Mouse (Mus musculus): ENCODE results near the gene Wwc1. TPM values are rescaled to one million over a fixed set of nuclear protein-coding genes. Genes with fewer than 3 reads are reported as not detected.

The Wwc1 gene
- polyA plus RNA-seq, 1 experiment: 28.5 TPM

GRCm38 (mm10) chr11:35866140-35866539 lies 114.2 kb downstream of the Wwc1 start:
- WGBS: 49% methylated on average over 7 of the region's 7 CpGs
- no peak overlapping the region for H3K27ac ChIP-seq (ENCODE audit: insufficient read depth, low read length)
- TF ChIP-seq POLR2A (IDR thresholded peaks at IDR 0.05; ENCODE audit: borderline replicate concordance, insufficient read depth, low read length) (no peak), CTCF (IDR thresholded peaks at IDR 0.05; ENCODE audit: borderline replicate concordance, insufficient read depth, low read depth, low read length) (no peak)

GRCm38 (mm10) chr11:35864981-35865604 lies 115.2 kb downstream of the Wwc1 start:
- Histone ChIP-seq H3K4me1 (ENCODE audit: control insufficient read depth, insufficient read depth, low read length) (no peaks in the 10 kb centered on the region), H3K27ac (ENCODE audit: insufficient read depth, low read length) (no peak overlapping the region), H3K27me3 (ENCODE audit: control insufficient read depth, insufficient read depth, low read length) (0 out of 2 replicates have a peak, but pooled peaks cover 1% of the 10 kb centered on the region), H3K4me3 (replicated peaks; ENCODE audit: insufficient read depth, low read depth, low read length) (no peak overlapping the region)
- no peak for DNase-seq
- WGBS: 20% methylated on average over 9 of the region's 9 CpGs
- no peak for TF ChIP-seq CTCF (IDR thresholded peaks at IDR 0.05; ENCODE audit: borderline replicate concordance, insufficient read depth, low read depth, low read length)
- TF ChIP-seq POLR2A (IDR thresholded peaks at IDR 0.05; ENCODE audit: borderline replicate concordance, insufficient read depth, low read length): no peak

More at GRCm38 (mm10) chr11:35866140-35866539, 114.2 kb downstream of the Wwc1 start:
- Histone ChIP-seq H3K4me1 (ENCODE audit: control insufficient read depth, insufficient read depth, low read length) (no peaks in the 10 kb centered on the region), H3K4me3 (replicated peaks; ENCODE audit: insufficient read depth, low read depth, low read length) (no peak overlapping the region), H3K27me3 (ENCODE audit: control insufficient read depth, insufficient read depth, low read length) (0 out of 2 replicates have a peak, but pooled peaks cover 1% of the 10 kb centered on the region)
- DNase-seq: no peak

- H3K27ac ChIP-seq (ENCODE audit: insufficient read depth, low read length): no peak overlapping the region
- no peak for TF ChIP-seq CTCF (IDR thresholded peaks at IDR 0.05; ENCODE audit: borderline replicate concordance, insufficient read depth, low read depth, low read length)
- TF ChIP-seq POLR2A (IDR thresholded peaks at IDR 0.05; ENCODE audit: borderline replicate concordance, insufficient read depth, low read length): no peak
- DNase-seq: no peak
- H3K4me3 ChIP-seq (replicated peaks; ENCODE audit: insufficient read depth, low read depth, low read length): no peak overlapping the region
- WGBS: 92% methylated on average over 5 of the region's 5 CpGs
- H3K4me1 ChIP-seq (ENCODE audit: control insufficient read depth, insufficient read depth, low read length): no peaks in the 10 kb centered on the region
- H3K27me3 ChIP-seq (ENCODE audit: control insufficient read depth, insufficient read depth, low read length): 0 out of 2 replicates have a peak, but pooled peaks cover 1% of the 10 kb centered on the region
These were observed 116.7 kb downstream of the Wwc1 start for GRCm38 (mm10) chr11:35863653-35864052.

- TF ChIP-seq POLR2A (IDR thresholded peaks at IDR 0.05; ENCODE audit: borderline replicate concordance, insufficient read depth, low read length) (no peak), CTCF (IDR thresholded peaks at IDR 0.05; ENCODE audit: borderline replicate concordance, insufficient read depth, low read depth, low read length) (no peak)
- WGBS: 29% methylated on average over 12 of the region's 12 CpGs
- no peak overlapping the region for H3K27ac ChIP-seq (ENCODE audit: insufficient read depth, low read length)
- no peak for DNase-seq
- no peak overlapping the region for H3K4me3 ChIP-seq (replicated peaks; ENCODE audit: insufficient read depth, low read depth, low read length)
- no peaks in the 10 kb centered on the region for H3K4me1 ChIP-seq (ENCODE audit: control insufficient read depth, insufficient read depth, low read length)
- 0 out of 2 replicates have a peak, but pooled peaks cover 1% of the 10 kb centered on the region for H3K27me3 ChIP-seq (ENCODE audit: control insufficient read depth, insufficient read depth, low read length)
These were observed 122.8 kb downstream of the Wwc1 start for GRCm38 (mm10) chr11:35857395-35858067.

GRCm38 (mm10) chr11:35856359-35857040 lies 123.8 kb downstream of the Wwc1 start:
- no peak for DNase-seq
- Histone ChIP-seq H3K4me1 (ENCODE audit: control insufficient read depth, insufficient read depth, low read length) (no peaks in the 10 kb centered on the region), H3K4me3 (replicated peaks; ENCODE audit: insufficient read depth, low read depth, low read length) (no peak overlapping the region), H3K27me3 (ENCODE audit: control insufficient read depth, insufficient read depth, low read length) (no peaks in the 10 kb centered on the region), H3K27ac (ENCODE audit: insufficient read depth, low read length) (no peak overlapping the region)
- WGBS: 30% methylated on average over 11 of the region's 11 CpGs
- no peak for TF ChIP-seq POLR2A (IDR thresholded peaks at IDR 0.05; ENCODE audit: borderline replicate concordance, insufficient read depth, low read length)

- TF ChIP-seq CTCF (IDR thresholded peaks at IDR 0.05; ENCODE audit: borderline replicate concordance, insufficient read depth, low read depth, low read length) (no peak), POLR2A (IDR thresholded peaks at IDR 0.05; ENCODE audit: borderline replicate concordance, insufficient read depth, low read length) (no peak)
- no peaks in the 10 kb centered on the region for H3K4me1 ChIP-seq (ENCODE audit: control insufficient read depth, insufficient read depth, low read length)
- no peaks in the 10 kb centered on the region for H3K27me3 ChIP-seq (ENCODE audit: control insufficient read depth, insufficient read depth, low read length)
- no peak for DNase-seq
- H3K4me3 ChIP-seq (replicated peaks; ENCODE audit: insufficient read depth, low read depth, low read length): no peak overlapping the region
- 23% methylated on average over 8 of the region's 9 CpGs for WGBS
- no peak overlapping the region for H3K27ac ChIP-seq (ENCODE audit: insufficient read depth, low read length)
These were observed 124.8 kb downstream of the Wwc1 start for GRCm38 (mm10) chr11:35855567-35855966.

- no peak for DNase-seq
- Histone ChIP-seq H3K27me3 (ENCODE audit: control insufficient read depth, insufficient read depth, low read length) (no peaks in the 10 kb centered on the region), H3K27ac (ENCODE audit: insufficient read depth, low read length) (no peak overlapping the region), H3K4me3 (replicated peaks; ENCODE audit: insufficient read depth, low read depth, low read length) (no peak overlapping the region), H3K4me1 (ENCODE audit: control insufficient read depth, insufficient read depth, low read length) (no peaks in the 10 kb centered on the region)
- TF ChIP-seq POLR2A (IDR thresholded peaks at IDR 0.05; ENCODE audit: borderline replicate concordance, insufficient read depth, low read length) (no peak), CTCF (IDR thresholded peaks at IDR 0.05; ENCODE audit: borderline replicate concordance, insufficient read depth, low read depth, low read length) (no peak)
- 16% methylated on average over 5 of the region's 5 CpGs for WGBS
These were observed 125.4 kb downstream of the Wwc1 start for GRCm38 (mm10) chr11:35854941-35855340.

Measured in cerebellum, adult 2 months (tissue).